Mouse (Mus musculus) embryonic facial prominence, embryonic 15.5 days (tissue): ENCODE measurements around the gene Gm10184. TPM values are rescaled to one million over a fixed set of nuclear protein-coding genes. Genes with fewer than 3 reads are reported as not detected.
"Not testable (repeated sequence)": the region's sequence is repeated elsewhere in the genome, so short reads cannot be mapped to it uniquely, and the experiment has no call there.

Experiments used
- ATAC-seq: fragments of 200-750 bp; cut with Nextera tagmentation; 2 replicates; pipeline ENCODE4 v1.8.0; 2017; ENCODE audit warnings: low read depth, moderate TSS enrichment; ENCODE audit not compliant: insufficient number of reproducible peaks, low FRiP score, low TSS enrichment
- H3K27ac ChIP-seq: fragments of 300-500 bp; sonication (generic); replicated peaks from 2 replicates; pipeline ENCODE4 v1.5.1; 2015; ENCODE audit warnings: mild to moderate bottlenecking, inconsistent platforms
- H3K27me3 ChIP-seq: fragments of 300-500 bp; sonication (generic); 2 replicates; pipeline ENCODE4 v1.6.1; 2015; ENCODE audit warnings: inconsistent platforms
- H3K36me3 ChIP-seq: fragments of 300-500 bp; sonication (generic); 2 replicates; pipeline ENCODE4 v1.6.1; 2015; ENCODE audit warnings: mild to moderate bottlenecking, inconsistent platforms
- H3K4me1 ChIP-seq: fragments of 300-500 bp; sonication (generic); 2 replicates; pipeline ENCODE4 v1.6.1; 2015; ENCODE audit warnings: inconsistent platforms
- H3K4me2 ChIP-seq: fragments of 300-500 bp; sonication (generic); replicated peaks from 2 replicates; pipeline ENCODE4 v1.6.1; 2015; ENCODE audit warnings: mild to moderate bottlenecking, inconsistent platforms
- H3K4me3 ChIP-seq: fragments of 300-500 bp; sonication (generic); replicated peaks from 2 replicates; pipeline ENCODE4 v1.5.1; 2015; ENCODE audit warnings: mild to moderate bottlenecking, inconsistent platforms
- H3K9ac ChIP-seq: fragments of 300-500 bp; sonication (generic); 2 replicates; pipeline ENCODE4 v1.6.1; 2015; ENCODE audit warnings: inconsistent platforms
- H3K9me3 ChIP-seq: fragments of 300-500 bp; sonication (generic); replicated peaks from 2 replicates; pipeline ENCODE4 v1.6.1; 2016; ENCODE audit warnings: inconsistent platforms
- WGBS: fragments of 180-500 bp; shearing (Covaris S2); methylation state at CpG from one replicate; pipeline ENCODE4 v1.1.7; 2015; 5-methylcytosine and 5-hydroxymethylcytosine counted together
- polyA plus RNA-seq: library from polyadenylated mRNA; unstranded; fragments of >200 nt; fragmentation: Nextera tagmentation; extraction: Ambion mirVana; gene quantifications from 2 replicates; pipeline ENCODE4 v1.2.1, GENCODE M21; 2015

The Gm10184 gene
- polyA plus RNA-seq: 31.8 and 68.1 TPM in 2 replicates

GRCm38 (mm10) chr17:89910349-89910748 lies at the start of gene Gm10184:
Gm10184 (minus strand) TSS chr17:89910449.
- H3K4me2 ChIP-seq: no peak within 1 kb of the TSS
- no peaks in the 10 kb centered on the region for H3K9me3 ChIP-seq
- no peak for ATAC-seq
- no peak within 1 kb of the TSS for H3K27ac ChIP-seq
- no peaks in the 10 kb centered on the region for H3K36me3 ChIP-seq
- 88% methylated on average over 6 of the region's 6 CpGs for WGBS
- H3K4me1 ChIP-seq: no peaks in the 10 kb centered on the region
- no peaks in the 10 kb centered on the region for H3K27me3 ChIP-seq
- H3K4me3 ChIP-seq: no peak within 1 kb of the TSS
- H3K9ac ChIP-seq: no peak within 1 kb of the TSS

GRCm38 (mm10) chr17:89933950-89934349 lies 23.7 kb upstream of the Gm10184 start:
- Histone ChIP-seq H3K9me3 (no peaks in the 10 kb centered on the region), H3K27ac (no peak overlapping the region), H3K27me3 (no peaks in the 10 kb centered on the region), H3K36me3 (no peaks in the 10 kb centered on the region), H3K4me3 (no peak overlapping the region), H3K9ac (no peak overlapping the region), H3K4me1 (no peaks in the 10 kb centered on the region), H3K4me2 (no peak overlapping the region)
- WGBS: 52% methylated on average over 2 of the region's 2 CpGs
- ATAC-seq: no peak

GRCm38 (mm10) chr17:89907686-89908085 lies 2.6 kb downstream of the Gm10184 start:
- H3K27ac ChIP-seq: no peak overlapping the region
- ATAC-seq: no peak
- H3K36me3 ChIP-seq: no peaks in the 10 kb centered on the region
- no peaks in the 10 kb centered on the region for H3K27me3 ChIP-seq
- no peaks in the 10 kb centered on the region for H3K9me3 ChIP-seq
- H3K4me1 ChIP-seq: no peaks in the 10 kb centered on the region
- no peak overlapping the region for H3K9ac ChIP-seq
- no peak overlapping the region for H3K4me2 ChIP-seq
- H3K4me3 ChIP-seq: no peak overlapping the region

- H3K4me3 ChIP-seq, H3K4me2 ChIP-seq, H3K27me3 ChIP-seq, H3K36me3 ChIP-seq, H3K4me1 ChIP-seq, ATAC-seq, H3K9me3 ChIP-seq, H3K27ac ChIP-seq, H3K9ac ChIP-seq: not testable (repeated sequence)
- 91% methylated on average over 5 of the region's 5 CpGs for WGBS
These were observed 5.5 kb downstream of the Gm10184 start for GRCm38 (mm10) chr17:89904701-89905100.

GRCm38 (mm10) chr17:89902767-89903166 lies 7.5 kb downstream of the Gm10184 start:
- no peaks in the 10 kb centered on the region for H3K36me3 ChIP-seq
- no peaks in the 10 kb centered on the region for H3K27me3 ChIP-seq
- WGBS: 82% methylated on average over 1 of the region's 1 CpGs
- H3K27ac ChIP-seq: no peak overlapping the region
- no peaks in the 10 kb centered on the region for H3K9me3 ChIP-seq
- H3K4me1 ChIP-seq: no peaks in the 10 kb centered on the region
- ATAC-seq: no peak
- H3K4me2 ChIP-seq: no peak overlapping the region
- no peak overlapping the region for H3K4me3 ChIP-seq
- no peak overlapping the region for H3K9ac ChIP-seq

GRCm38 (mm10) chr17:89900610-89901009 lies 9.6 kb downstream of the Gm10184 start:
- Histone ChIP-seq H3K27me3 (no peaks in the 10 kb centered on the region), H3K27ac (no peak overlapping the region), H3K36me3 (no peaks in the 10 kb centered on the region), H3K4me3 (no peak overlapping the region), H3K9me3 (no peaks in the 10 kb centered on the region), H3K4me2 (no peak overlapping the region), H3K9ac (no peak overlapping the region), H3K4me1 (no peaks in the 10 kb centered on the region)
- 56% methylated on average over 7 of the region's 7 CpGs for whole genome bisulfite sequencing
- ATAC-seq: no peak

GRCm38 (mm10) chr17:89899813-89900212 lies 10.4 kb downstream of the Gm10184 start:
- no peak overlapping the region for H3K27ac ChIP-seq
- no peak for ATAC-seq
- H3K27me3 ChIP-seq: no peaks in the 10 kb centered on the region
- no peaks in the 10 kb centered on the region for H3K4me1 ChIP-seq
- no peaks in the 10 kb centered on the region for H3K36me3 ChIP-seq
- H3K4me3 ChIP-seq: no peak overlapping the region
- no peak overlapping the region for H3K9ac ChIP-seq
- H3K4me2 ChIP-seq: no peak overlapping the region
- no peaks in the 10 kb centered on the region for H3K9me3 ChIP-seq
- WGBS: 62% methylated on average over 3 of the region's 3 CpGs

- no peak for ATAC-seq
- H3K9ac ChIP-seq: no peak overlapping the region
- no peak overlapping the region for H3K4me3 ChIP-seq
- H3K27ac ChIP-seq: no peak overlapping the region
- H3K4me2 ChIP-seq: no peak overlapping the region
- no peaks in the 10 kb centered on the region for H3K36me3 ChIP-seq
- H3K4me1 ChIP-seq: no peaks in the 10 kb centered on the region
- H3K27me3 ChIP-seq: no peaks in the 10 kb centered on the region
- WGBS: 73% methylated on average over 3 of the region's 3 CpGs
- no peaks in the 10 kb centered on the region for H3K9me3 ChIP-seq
These were observed 45.3 kb downstream of the Gm10184 start for GRCm38 (mm10) chr17:89864996-89865395.
